Mouse (Mus musculus) limb, embryonic 11.5 days (tissue): Measurements from ENCODE around the gene Pnmt. TPM values are rescaled to one million over a fixed set of nuclear protein-coding genes. Genes with fewer than 3 reads are reported as not detected.

Experiments used
- ATAC-seq: fragments of 200-750 bp; cut with Nextera tagmentation; 2 replicates; pipeline ENCODE4 v1.8.0; 2017; ENCODE audit warnings: low read depth; ENCODE audit not compliant: insufficient number of reproducible peaks, low FRiP score, low TSS enrichment
- DNase-seq: peaks from one replicate; pipeline ENCODE4 v3.0.0-alpha.2; 2015; ENCODE audit warnings: low spot score
- H3K27ac ChIP-seq: fragments of 300-500 bp; sonication (generic); replicated peaks from 2 replicates; pipeline ENCODE4 v1.5.1; 2014; ENCODE audit warnings: low read depth, mild to moderate bottlenecking, low read length
- H3K27me3 ChIP-seq: fragments of 300-500 bp; sonication (generic); 2 replicates; pipeline ENCODE4 v1.6.1; 2014; ENCODE audit warnings: mild to moderate bottlenecking, low read length, mixed read lengths; ENCODE audit not compliant: control insufficient read depth, insufficient read depth
- H3K36me3 ChIP-seq: fragments of 300-500 bp; sonication (generic); 2 replicates; pipeline ENCODE4 v1.6.1; 2014; ENCODE audit warnings: mild to moderate bottlenecking, low read length, moderate library complexity, mixed read lengths; ENCODE audit not compliant: control insufficient read depth, insufficient read depth
- H3K4me1 ChIP-seq: fragments of 300-500 bp; sonication (generic); 2 replicates; pipeline ENCODE4 v1.6.1; 2014; ENCODE audit warnings: low read length, mixed read lengths; ENCODE audit not compliant: control insufficient read depth, insufficient read depth
- H3K4me2 ChIP-seq: fragments of 300-500 bp; sonication (generic); 2 replicates; pipeline ENCODE4 v1.6.1; 2014; ENCODE audit warnings: low read depth, mild to moderate bottlenecking, moderate library complexity; ENCODE audit not compliant: severe bottlenecking
- H3K4me3 ChIP-seq: fragments of 300-500 bp; sonication (generic); 2 replicates; pipeline ENCODE4 v1.5.1; 2014; ENCODE audit warnings: low read depth, low read length
- H3K9ac ChIP-seq: fragments of 300-500 bp; sonication (generic); 2 replicates; pipeline ENCODE4 v1.6.1; 2014; ENCODE audit warnings: mild to moderate bottlenecking, low read length
- H3K9me3 ChIP-seq: fragments of 300-500 bp; sonication (generic); 2 replicates; pipeline ENCODE4 v1.6.1; 2016; ENCODE audit warnings: low read length; ENCODE audit not compliant: control insufficient read depth
- WGBS: fragments of 180-500 bp; shearing (Covaris S2); extraction: QIAGEN DNeasy Blood & Tissue Kit; methylation state at CpG from one replicate; pipeline ENCODE4 v1.1.7; 2014; 5-methylcytosine and 5-hydroxymethylcytosine counted together
- polyA plus RNA-seq: library from polyadenylated mRNA; unstranded; fragments of >200 nt; fragmentation: Nextera tagmentation; extraction: Ambion mirVana; gene quantifications from 2 replicates; pipeline ENCODE4 v1.2.1, GENCODE M21; 2014

Gene Pnmt
- polyA plus RNA-seq, 1 experiment from 2014 or later, result 0.13 TPM

- Histone ChIP-seq H3K9me3 (no peaks in the 10 kb centered on the region), H3K36me3 (no peaks in the 10 kb centered on the region), H3K4me2 (no peak overlapping the region), H3K9ac (no peak overlapping the region), H3K27me3 (peaks cover 74% of the 10 kb centered on the region), H3K4me3 (no peak overlapping the region), H3K4me1 (peaks cover 18% of the 10 kb centered on the region), H3K27ac (no peak overlapping the region)
- ATAC-seq (no peak), DNase-seq (peak; percentile 91)
- WGBS, result 1% methylated on average over 14 of the region's 14 CpGs
Observed at GRCm38 (mm10) chr11:98345253-98345652, 41.0 kb upstream of the Pnmt start.

DNA sequence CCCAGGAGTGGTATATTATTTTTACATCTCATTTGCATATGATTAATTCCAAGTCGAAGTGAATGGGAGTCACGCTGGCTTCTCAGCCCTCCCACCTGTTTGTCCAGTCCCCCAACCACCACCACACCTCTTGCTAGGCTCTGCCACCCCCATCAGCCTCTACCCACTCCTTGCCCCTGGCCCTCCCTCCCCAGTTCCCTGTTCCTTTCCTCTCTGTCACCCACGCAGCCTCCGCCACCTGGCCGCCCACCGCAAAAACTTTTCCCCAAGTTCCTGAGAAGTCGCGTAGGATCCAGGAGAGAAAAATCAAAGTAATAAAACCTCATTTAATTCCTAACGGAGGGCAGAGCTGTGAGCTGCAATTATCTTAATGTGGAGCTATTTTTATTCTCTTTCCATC, 40.1 kb upstream of the Pnmt start:
- 12% methylated on average over 9 of the region's 9 CpGs for WGBS
- no peak overlapping the region for H3K27ac ChIP-seq
- no peaks in the 10 kb centered on the region for H3K36me3 ChIP-seq
- no peak overlapping the region for H3K4me2 ChIP-seq
- H3K4me3 ChIP-seq, result no peak overlapping the region
- peaks cover 76% of the 10 kb centered on the region for H3K27me3 ChIP-seq
- no peaks in the 10 kb centered on the region for H3K9me3 ChIP-seq
- peaks cover 18% of the 10 kb centered on the region for H3K4me1 ChIP-seq
- ATAC-seq (no peak), DNase-seq (peak; percentile 20)
- no peak overlapping the region for H3K9ac ChIP-seq

- H3K9me3 ChIP-seq, result no peaks in the 10 kb centered on the region
- H3K4me1 ChIP-seq, result peaks cover 12% of the 10 kb centered on the region
- ATAC-seq (no peak), DNase-seq (peak; percentile 20)
- 7% methylated on average over 10 of the region's 12 CpGs for WGBS
- H3K36me3 ChIP-seq, result no peaks in the 10 kb centered on the region
- no peak overlapping the region for H3K9ac ChIP-seq
- H3K4me3 ChIP-seq, result no peak overlapping the region
- no peak overlapping the region for H3K27ac ChIP-seq
- H3K4me2 ChIP-seq, result peak overlapping the region; percentile 84; the same call in 1 of the 2 replicates
- H3K27me3 ChIP-seq, result peaks cover 76% of the 10 kb centered on the region
Observed at GRCm38 (mm10) chr11:98347385-98348082, 38.7 kb upstream of the Pnmt start.

DNA sequence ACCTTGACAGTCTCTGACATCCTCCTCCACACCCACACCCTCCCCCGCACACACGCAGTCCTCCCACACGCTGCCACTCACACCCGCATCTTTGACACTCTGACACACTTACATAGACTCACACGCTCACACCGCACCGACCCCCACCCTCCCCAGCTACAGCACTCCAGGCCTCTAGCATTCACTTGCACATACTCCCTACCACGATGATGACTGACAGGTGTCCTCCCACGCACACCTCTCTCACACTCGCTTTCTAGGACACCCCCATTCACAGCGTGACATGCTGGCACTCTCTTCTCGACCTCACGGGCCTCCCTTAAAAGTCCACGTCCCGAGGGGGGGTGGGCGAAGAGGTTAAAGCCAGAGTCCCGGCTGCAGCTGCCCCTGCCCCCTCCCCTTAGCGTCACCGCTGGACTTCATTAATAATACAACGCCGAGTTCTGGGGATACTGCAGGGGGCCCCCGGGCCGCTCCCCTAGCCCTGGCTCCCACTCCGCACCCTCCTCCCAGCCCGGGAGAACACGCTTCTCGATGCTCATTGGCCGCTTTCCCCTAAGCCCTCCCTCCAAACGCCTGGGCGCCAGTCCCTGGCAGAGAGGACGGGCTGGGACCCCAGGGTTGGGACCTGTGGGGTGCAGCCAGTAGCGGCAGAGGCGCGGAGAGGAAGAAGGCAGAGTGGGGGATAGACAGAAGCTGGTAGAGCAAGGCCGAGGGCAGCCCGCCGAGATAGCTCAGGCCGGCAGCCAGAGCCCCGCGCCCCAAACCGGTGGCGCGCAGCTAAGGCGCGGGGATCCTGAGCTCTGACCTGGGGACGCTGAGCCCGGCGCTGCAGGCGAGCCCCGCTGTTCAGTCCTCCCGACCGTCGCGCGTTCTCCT, 37.9 kb upstream of the Pnmt start, which contains the start of gene Ppp1r1b:
Gene Ppp1r1b, plus strand, starts transcription at position 322 of the 879 bp plus-strand sequence.
- ATAC-seq (peak; percentile 19; the same call in 1 of the 2 replicates), DNase-seq (peak; percentile 62)
- Histone ChIP-seq H3K9ac (peak within 1 kb of the TSS; percentile 43), H3K27me3 (peaks cover 81% of the 10 kb centered on the region), H3K27ac (no peak within 1 kb of the TSS), H3K4me1 (peaks cover 12% of the 10 kb centered on the region), H3K9me3 (no peaks in the 10 kb centered on the region), H3K36me3 (no peaks in the 10 kb centered on the region), H3K4me3 (peak within 1 kb of the TSS; percentile 47), H3K4me2 (peak within 1 kb of the TSS; percentile 84)
- under 1% methylated on average over 52 of the region's 55 CpGs for WGBS

GRCm38 (mm10) chr11:98349308-98349707, 36.9 kb upstream of the Pnmt start:
- Histone ChIP-seq H3K4me2 (no peak overlapping the region), H3K9ac (no peak overlapping the region), H3K9me3 (no peaks in the 10 kb centered on the region), H3K36me3 (no peaks in the 10 kb centered on the region), H3K4me1 (peaks cover 12% of the 10 kb centered on the region), H3K4me3 (no peak overlapping the region), H3K27ac (no peak overlapping the region), H3K27me3 (peaks cover 89% of the 10 kb centered on the region)
- ATAC-seq (no peak), DNase-seq (no peak)
- 0% methylated on average over 9 of the region's 9 CpGs for WGBS

GRCm38 (mm10) chr11:98352272-98352990, 33.8 kb upstream of the Pnmt start:
- Histone ChIP-seq H3K27me3 (peaks cover 66% of the 10 kb centered on the region), H3K36me3 (no peaks in the 10 kb centered on the region), H3K4me2 (no peak overlapping the region), H3K27ac (no peak overlapping the region), H3K4me1 (peaks cover 19% of the 10 kb centered on the region), H3K4me3 (no peak overlapping the region), H3K9me3 (no peaks in the 10 kb centered on the region), H3K9ac (no peak overlapping the region)
- no peak for DNase-seq
- WGBS, result 74% methylated on average over 18 of the region's 18 CpGs
- no peak for ATAC-seq

DNA sequence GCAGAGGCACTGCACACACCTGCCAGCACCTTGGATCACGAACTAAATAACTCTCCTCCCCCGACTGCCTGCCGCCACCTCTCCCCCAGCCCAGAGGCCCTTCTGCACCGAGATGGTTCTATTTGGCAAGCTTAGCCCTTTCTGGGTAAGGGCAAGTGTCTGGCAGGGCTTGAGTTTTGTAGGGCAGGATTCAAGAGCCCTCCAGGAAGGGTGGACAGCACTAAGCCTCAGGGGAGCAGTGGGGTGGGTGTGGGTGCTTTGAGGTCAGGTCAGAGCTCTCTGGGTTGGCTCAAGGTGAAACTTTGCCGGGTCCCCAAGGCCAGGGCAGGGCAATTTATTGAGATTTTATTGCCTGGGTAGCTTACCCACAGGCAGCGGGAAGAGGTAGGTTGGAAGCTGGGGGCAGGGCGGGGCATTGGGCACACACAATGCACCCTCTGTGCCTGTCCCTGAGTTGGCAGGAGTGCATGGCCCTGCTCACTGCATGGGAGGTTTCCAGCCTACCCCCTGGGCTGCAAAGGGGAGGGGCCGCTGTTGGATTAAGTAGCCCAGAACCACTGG, 32.5 kb upstream of the Pnmt start:
- Histone ChIP-seq H3K9me3 (no peaks in the 10 kb centered on the region), H3K4me3 (no peak overlapping the region), H3K4me2 (0 out of 2 replicates have a peak overlapping the region, but pooled peaks have one; percentile 7), H3K36me3 (no peaks in the 10 kb centered on the region), H3K4me1 (peaks cover 15% of the 10 kb centered on the region), H3K9ac (no peak overlapping the region), H3K27me3 (peaks cover 53% of the 10 kb centered on the region), H3K27ac (no peak overlapping the region)
- ATAC-seq (no peak), DNase-seq (no peak)
- 27% methylated on average over 8 of the region's 8 CpGs for WGBS

GRCm38 (mm10) chr11:98354445-98354844, 31.8 kb upstream of the Pnmt start:
- DNase-seq, result no peak
- peaks cover 14% of the 10 kb centered on the region for H3K4me1 ChIP-seq
- H3K4me2 ChIP-seq, result no peak overlapping the region
- no peaks in the 10 kb centered on the region for H3K36me3 ChIP-seq
- no peak overlapping the region for H3K27ac ChIP-seq
- ATAC-seq, result no peak
- H3K27me3 ChIP-seq, result peaks cover 46% of the 10 kb centered on the region
- WGBS, result 60% methylated on average over 14 of the region's 14 CpGs
- no peaks in the 10 kb centered on the region for H3K9me3 ChIP-seq
- H3K4me3 ChIP-seq, result no peak overlapping the region
- no peak overlapping the region for H3K9ac ChIP-seq
